Mouse (Mus musculus) forebrain, embryonic 11.5 days (tissue): ENCODE measurements around the gene Zfp120. TPM values are rescaled to one million over a fixed set of nuclear protein-coding genes. Genes with fewer than 3 reads are reported as not detected.
"Not testable (repeated sequence)": the region's sequence is repeated elsewhere in the genome, so short reads cannot be mapped to it uniquely, and the experiment has no call there.

Source experiments
- ATAC-seq: fragments of 200-750 bp; cut with Nextera tagmentation; replicated peaks from 2 replicates; pipeline ENCODE4 v1.8.0; 2017; ENCODE audit warnings: moderate TSS enrichment; ENCODE audit not compliant: low FRiP score
- DNase-seq: peaks from one replicate; pipeline ENCODE4 v3.0.0-alpha.2; 2017; ENCODE audit warnings: low spot score
- H3K27ac ChIP-seq: fragments of 300-500 bp; sonication (generic); 2 replicates; pipeline ENCODE4 v1.5.1; 2014; ENCODE audit warnings: low read depth, low read length
- H3K27me3 ChIP-seq: fragments of 300-500 bp; sonication (generic); 2 replicates; pipeline ENCODE4 v1.6.1; 2014; ENCODE audit warnings: mild to moderate bottlenecking, low read length, mixed read lengths; ENCODE audit not compliant: control insufficient read depth, insufficient read depth
- H3K36me3 ChIP-seq: fragments of 300-500 bp; sonication (generic); 2 replicates; pipeline ENCODE4 v1.6.1; 2014; ENCODE audit warnings: mild to moderate bottlenecking, low read length, moderate library complexity, mixed read lengths; ENCODE audit not compliant: control insufficient read depth, insufficient read depth
- H3K4me1 ChIP-seq: fragments of 300-500 bp; sonication (generic); replicated peaks from 2 replicates; pipeline ENCODE4 v1.6.1; 2014; ENCODE audit warnings: low read length, mixed read lengths; ENCODE audit not compliant: control insufficient read depth, insufficient read depth
- H3K4me2 ChIP-seq: fragments of 300-500 bp; sonication (generic); 2 replicates; pipeline ENCODE4 v1.6.1; 2014; ENCODE audit warnings: low read depth, mild to moderate bottlenecking, low read length, moderate library complexity, mixed read lengths; ENCODE audit not compliant: severe bottlenecking
- H3K4me3 ChIP-seq: fragments of 300-500 bp; sonication (generic); 2 replicates; pipeline ENCODE4 v1.5.1; 2014; ENCODE audit warnings: low read depth, low read length
- H3K9ac ChIP-seq: fragments of 300-500 bp; sonication (generic); 2 replicates; pipeline ENCODE4 v1.6.1; 2014; ENCODE audit warnings: low read length
- H3K9me3 ChIP-seq: fragments of 300-500 bp; sonication (generic); 2 replicates; pipeline ENCODE4 v1.6.1; 2016; ENCODE audit warnings: low read length, mixed read lengths; ENCODE audit not compliant: control insufficient read depth
- WGBS: fragments of 180-500 bp; shearing (Covaris S2); extraction: QIAGEN DNeasy Blood & Tissue Kit; methylation state at CpG from one replicate; pipeline ENCODE4 v1.1.7; 2014; 5-methylcytosine and 5-hydroxymethylcytosine counted together
- polyA plus RNA-seq: library from polyadenylated mRNA; unstranded; fragments of >200 nt; fragmentation: Nextera tagmentation; extraction: Ambion mirVana; gene quantifications from 2 replicates; pipeline ENCODE4 v1.2.1, GENCODE M21; 2014

The Zfp120 gene
- polyA plus RNA-seq, 1 experiment from 2014 or later, result 8.1 TPM

DNA sequence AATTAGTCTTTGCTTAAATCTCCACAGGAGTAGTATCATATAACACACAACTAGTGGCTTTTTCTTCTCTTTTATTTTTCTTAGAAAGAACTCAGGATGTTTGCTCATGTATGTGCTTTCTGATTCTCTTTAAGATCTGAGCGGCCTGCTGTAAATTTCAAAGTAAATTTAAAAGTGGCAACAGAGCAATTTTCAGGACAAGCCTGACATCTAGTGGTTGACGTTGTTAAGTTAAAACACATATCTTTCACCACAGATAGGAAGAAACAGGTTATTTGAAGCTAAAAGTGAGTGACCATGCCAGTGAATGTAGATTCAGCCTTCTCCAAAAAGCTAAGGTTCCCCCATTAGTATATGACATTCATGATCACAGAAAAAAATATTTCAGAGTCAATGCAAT, 36.9 kb downstream of the Zfp120 start:
- not testable (repeated sequence) for H3K36me3 ChIP-seq, H3K9me3 ChIP-seq, H3K4me1 ChIP-seq, H3K4me3 ChIP-seq, DNase-seq, H3K27ac ChIP-seq, H3K9ac ChIP-seq, H3K27me3 ChIP-seq, H3K4me2 ChIP-seq
- peak; percentile 49; the same call in 1 of the 2 replicates for ATAC-seq
- WGBS, result 32% methylated on average over 2 of the region's 2 CpGs

Other genes starting within 250 kb of the Zfp120 start
- gene Gm10770, start 43.0 kb upstream of the Zfp120 start, polyA plus RNA-seq, result not detected in 2 replicates
- gene Gm14139, start 45.0 kb upstream of the Zfp120 start, polyA plus RNA-seq, result not detected in 2 replicates
- gene Zfp937, start 81.4 kb upstream of the Zfp120 start, polyA plus RNA-seq, result 10.3 and 10.4 TPM in 2 replicates
- 2.6 and 3.1 TPM in 2 replicates for gene Gm21994, start 118.9 kb upstream of the Zfp120 start, polyA plus RNA-seq
- not detected in 2 replicates for gene Gm14124, start 120.8 kb upstream of the Zfp120 start, polyA plus RNA-seq
- 1.2 and 1.7 TPM in 2 replicates for gene Gm10130, start 187.0 kb upstream of the Zfp120 start, polyA plus RNA-seq
- 9.4 and 11.7 TPM in 2 replicates for gene 3300002I08Rik, start 226.1 kb upstream of the Zfp120 start, polyA plus RNA-seq